Mouse (Mus musculus): ENCODE data around the gene Rab22a. TPM values are rescaled to one million over a fixed set of nuclear protein-coding genes. Genes with fewer than 3 reads are reported as not detected.
A peak's percentile ranks its signal among the peaks of the same experiment; 100 is the strongest.

Gene Rab22a
- total and polyA plus RNA-seq, 3 experiments: 5.9 to 16.9 (median 9.3) TPM

DNA sequence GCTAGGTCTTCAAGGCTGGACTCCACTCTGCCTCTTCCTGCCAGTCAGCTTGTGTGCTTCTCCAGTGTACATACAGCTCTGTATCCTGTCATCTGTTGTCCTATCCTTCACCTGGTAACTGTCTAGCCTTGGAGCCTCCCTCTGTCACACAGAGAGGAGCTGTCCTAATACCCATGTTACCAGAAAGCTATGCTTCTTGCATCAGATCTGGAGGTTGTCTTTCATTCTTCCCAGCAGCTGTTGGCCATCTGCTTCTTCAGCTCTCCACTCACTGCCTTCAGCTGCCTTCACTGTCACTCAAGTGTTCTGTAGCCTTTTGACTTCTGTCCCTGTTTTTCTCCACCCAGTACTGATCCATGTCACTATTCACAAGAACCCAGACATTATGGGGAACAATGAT is 30.3 kb downstream of the Rab22a start:
- Histone ChIP-seq H3K9me3 (replicated peaks; ENCODE audit: low read length) (no peaks in the 10 kb centered on the region), H3K4me3 (replicated peaks in 1 of 3; ENCODE audit: low read depth in 2 of 3, low read length in 2 of 3, poor library complexity in 1 of 3) (no peak overlapping the region), H3K4me1 (ENCODE audit: control insufficient read depth in 1 of 2, insufficient read depth in 2 of 2) (peaks cover 0 to 4% of the 10 kb centered on the region in 2 experiments; a peak in 1 of 4 replicates), H3K27ac (ENCODE audit: insufficient read depth, low read depth) (peak overlapping the region; percentile 38; the same call in 1 of the 2 replicates), H3K27me3 (replicated peaks) (no peaks in the 10 kb centered on the region), H3K9ac (ENCODE audit: insufficient read depth, low read depth) (no peak overlapping the region), H3K79me2 (replicated peaks; ENCODE audit: control insufficient read depth, extremely low read depth, insufficient read depth, poor library complexity, severe bottlenecking) (no peaks in the 10 kb centered on the region), H3K36me3 (replicated peaks in 1 of 2; ENCODE audit: control insufficient read depth in 1 of 2, insufficient read depth in 1 of 2, low read length in 1 of 2) (peaks cover 37 to 92% of the 10 kb centered on the region in 2 experiments), H3K4me2 (ENCODE audit: insufficient read depth, low read depth, poor library complexity, severe bottlenecking) (no peak overlapping the region)
- DNase-seq (ENCODE audit: extremely low read depth): no peak
- dilution Hi-C loops (cut with MboI; ENCODE audit: extremely low pct_ligation_motif_present, extremely low pct_unique_long_range_greater_than_20kb, low sequenced_read_pairs) (no loop called here), in situ Hi-C loops (cut with MboI; ENCODE audit: low pct_ligation_motif_present, low pct_unique_long_range_greater_than_20kb, low sequenced_read_pairs) (no loop called here)
- no peak for TF ChIP-seq ELF1 (IDR thresholded peaks at IDR 0.05; ENCODE audit: low read depth, low read length)
- TF ChIP-seq ZMIZ1 (IDR thresholded peaks at IDR 0.05; ENCODE audit: low read depth, low read length): no peak
- no peak for TF ChIP-seq CHD1 (IDR thresholded peaks at IDR 0.05; ENCODE audit: low read depth, low read length)

DNA sequence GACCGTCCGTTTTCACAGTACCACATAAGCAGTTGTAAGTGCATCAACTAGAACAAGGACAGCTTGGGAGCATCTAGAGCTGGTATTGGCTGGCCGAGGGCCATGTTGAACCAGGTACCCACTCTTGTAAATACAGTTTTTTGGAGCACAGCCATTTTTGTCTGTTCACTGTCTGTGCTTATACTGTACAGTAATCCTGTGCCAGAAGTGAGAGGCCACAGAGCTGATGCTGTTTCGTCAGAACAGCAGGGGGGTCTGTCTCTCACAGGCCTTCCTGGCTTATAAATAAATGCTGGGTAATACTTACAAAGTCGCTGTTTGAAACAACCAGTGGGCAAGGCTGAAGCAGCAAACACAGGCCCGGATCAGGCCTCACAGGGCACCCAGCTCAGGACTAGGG is 32.2 kb downstream of the Rab22a start:
- no peak overlapping the region for H3K27ac ChIP-seq (ENCODE audit: insufficient read depth, low read depth)
- H3K4me3 ChIP-seq (replicated peaks in 1 of 3; ENCODE audit: low read depth in 2 of 3, low read length in 2 of 3, poor library complexity in 1 of 3): no peak overlapping the region
- in situ Hi-C loops (cut with MboI; ENCODE audit: low pct_ligation_motif_present, low pct_unique_long_range_greater_than_20kb, low sequenced_read_pairs) (no loop called here), dilution Hi-C loops (cut with MboI; ENCODE audit: extremely low pct_ligation_motif_present, extremely low pct_unique_long_range_greater_than_20kb, low sequenced_read_pairs) (no loop called here)
- no peaks in the 10 kb centered on the region for H3K79me2 ChIP-seq (replicated peaks; ENCODE audit: control insufficient read depth, extremely low read depth, insufficient read depth, poor library complexity, severe bottlenecking)
- no peak for DNase-seq (ENCODE audit: extremely low read depth)
- H3K9me3 ChIP-seq (replicated peaks; ENCODE audit: low read length): no peaks in the 10 kb centered on the region
- no peaks in the 10 kb centered on the region for H3K27me3 ChIP-seq (replicated peaks)
- no peak overlapping the region for H3K9ac ChIP-seq (ENCODE audit: insufficient read depth, low read depth)
- H3K36me3 ChIP-seq (replicated peaks in 1 of 2; ENCODE audit: control insufficient read depth in 1 of 2, insufficient read depth in 1 of 2, low read length in 1 of 2): peaks cover 46 to 94% of the 10 kb centered on the region in 2 experiments
- no peak overlapping the region for H3K4me2 ChIP-seq (ENCODE audit: insufficient read depth, low read depth, poor library complexity, severe bottlenecking)
- no peak for TF ChIP-seq SIN3A (IDR thresholded peaks at IDR 0.05; ENCODE audit: low read length)
- TF ChIP-seq POLR2A (IDR thresholded peaks at IDR 0.05; ENCODE audit: low read depth, low read length): no peak
- no peak for TF ChIP-seq E2F4 (IDR thresholded peaks at IDR 0.05; ENCODE audit: insufficient replicate concordance, low read depth, low read length)
- TF ChIP-seq HCFC1 (IDR thresholded peaks at IDR 0.05; ENCODE audit: low read depth, low read length): no peak
- no peak for TF ChIP-seq NELFE (IDR thresholded peaks at IDR 0.05; ENCODE audit: low read depth, low read length)
- TF ChIP-seq CTCF (conservative IDR thresholded peaks at IDR 0.05 in 1 of 2, IDR thresholded peaks at IDR 0.05 in 1 of 2; ENCODE audit: low read depth in 2 of 2, low read length in 2 of 2): no peak
- no peak for TF ChIP-seq MYC (IDR thresholded peaks at IDR 0.05; ENCODE audit: low read depth, low read length)
- no peak for TF ChIP-seq CHD2 (IDR thresholded peaks at IDR 0.05; ENCODE audit: low read length)
- peaks cover 0 to 4% of the 10 kb centered on the region in 2 experiments; a peak in 1 of 4 replicates for H3K4me1 ChIP-seq (ENCODE audit: control insufficient read depth in 1 of 2, insufficient read depth in 2 of 2)

DNA sequence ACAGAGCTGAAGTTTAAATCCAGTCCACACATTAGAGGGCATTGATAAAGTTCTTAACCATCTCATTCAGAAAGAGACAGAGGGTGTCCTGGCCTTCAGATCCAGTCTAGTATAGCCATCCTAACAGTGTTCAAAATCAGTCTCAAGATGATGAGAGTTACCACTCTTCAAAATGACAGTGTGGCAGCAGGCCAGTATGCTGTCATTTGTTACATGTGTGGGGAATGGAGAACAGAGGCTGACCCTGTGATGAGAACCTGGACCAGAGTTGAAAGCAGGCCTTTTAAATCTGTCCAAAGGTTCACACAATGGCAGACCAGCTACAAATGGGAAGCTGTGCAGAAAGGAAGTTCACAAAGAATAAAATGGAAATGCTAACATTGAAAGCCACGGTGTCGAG is 33.1 kb downstream of the Rab22a start:
- no peak for TF ChIP-seq IRF4 (IDR thresholded peaks at IDR 0.05; ENCODE audit: low read depth, low read length)
- TF ChIP-seq PAX5 (IDR thresholded peaks at IDR 0.05; ENCODE audit: low read length): no peak
- TF ChIP-seq HCFC1 (IDR thresholded peaks at IDR 0.05; ENCODE audit: low read depth, low read length): no peak
- TF ChIP-seq MAFK (IDR thresholded peaks at IDR 0.05; ENCODE audit: insufficient replicate concordance, low read length): no peak
- TF ChIP-seq CHD1 (IDR thresholded peaks at IDR 0.05; ENCODE audit: low read depth, low read length): no peak
- TF ChIP-seq UBTF (IDR thresholded peaks at IDR 0.05; ENCODE audit: low read depth, low read length): no peak
- TF ChIP-seq MXI1 (IDR thresholded peaks at IDR 0.05; ENCODE audit: low read depth, low read length): no peak
- no peak for TF ChIP-seq BHLHE40 (IDR thresholded peaks at IDR 0.05; ENCODE audit: low read depth, low read length)
- no peak for TF ChIP-seq ZNF384 (IDR thresholded peaks at IDR 0.05; ENCODE audit: low read depth, low read length)
- no peak for TF ChIP-seq GABPA (IDR thresholded peaks at IDR 0.05; ENCODE audit: insufficient replicate concordance, low read depth, low read length)
- Histone ChIP-seq H3K27me3 (replicated peaks) (no peaks in the 10 kb centered on the region), H3K9ac (ENCODE audit: insufficient read depth, low read depth) (no peak overlapping the region), H3K4me1 (ENCODE audit: control insufficient read depth in 1 of 2, insufficient read depth in 2 of 2) (peaks cover 0 to 4% of the 10 kb centered on the region in 2 experiments; a peak in 1 of 4 replicates), H3K4me2 (ENCODE audit: insufficient read depth, low read depth, poor library complexity, severe bottlenecking) (no peak overlapping the region), H3K36me3 (replicated peaks in 1 of 2; ENCODE audit: control insufficient read depth in 1 of 2, insufficient read depth in 1 of 2, low read length in 1 of 2) (peaks cover 53 to 95% of the 10 kb centered on the region in 2 experiments), H3K27ac (ENCODE audit: insufficient read depth, low read depth) (no peak overlapping the region), H3K79me2 (replicated peaks; ENCODE audit: control insufficient read depth, extremely low read depth, insufficient read depth, poor library complexity, severe bottlenecking) (no peaks in the 10 kb centered on the region), H3K4me3 (replicated peaks in 1 of 3; ENCODE audit: low read depth in 2 of 3, low read length in 2 of 3, poor library complexity in 1 of 3) (no peak overlapping the region), H3K9me3 (replicated peaks; ENCODE audit: low read length) (no peaks in the 10 kb centered on the region)
- DNase-seq (ENCODE audit: extremely low read depth): no peak
- dilution Hi-C loops (cut with MboI; ENCODE audit: extremely low pct_ligation_motif_present, extremely low pct_unique_long_range_greater_than_20kb, low sequenced_read_pairs) (no loop called here), in situ Hi-C loops (cut with MboI; ENCODE audit: low pct_ligation_motif_present, low pct_unique_long_range_greater_than_20kb, low sequenced_read_pairs) (no loop called here)
